Mouse (Mus musculus) forebrain, embryonic 16.5 days (tissue): ENCODE data around the gene Epsti1. TPM values are rescaled to one million over a fixed set of nuclear protein-coding genes. Genes with fewer than 3 reads are reported as not detected.

Experiments used
- ATAC-seq: fragments of 200-750 bp; cut with Nextera tagmentation; 2 replicates; pipeline ENCODE4 v1.8.0; 2017; ENCODE audit warnings: mild to moderate bottlenecking, moderate library complexity
- H3K27ac ChIP-seq: fragments of 300-500 bp; sonication (generic); 2 replicates; pipeline ENCODE4 v1.5.1; 2014; ENCODE audit warnings: low read length, control low read depth
- H3K27me3 ChIP-seq: fragments of 300-500 bp; sonication (generic); replicated peaks from 2 replicates; pipeline ENCODE4 v1.6.1; 2014; ENCODE audit warnings: low read length; ENCODE audit not compliant: control insufficient read depth, insufficient read depth
- H3K36me3 ChIP-seq: fragments of 300-500 bp; sonication (generic); 2 replicates; pipeline ENCODE4 v1.6.1; 2014; ENCODE audit not compliant: control insufficient read depth, insufficient read depth
- H3K4me1 ChIP-seq: fragments of 300-500 bp; sonication (generic); replicated peaks from 2 replicates; pipeline ENCODE4 v1.6.1; 2014; ENCODE audit warnings: low read length; ENCODE audit not compliant: control insufficient read depth, insufficient read depth
- H3K4me2 ChIP-seq: fragments of 300-500 bp; sonication (generic); 2 replicates; pipeline ENCODE4 v1.6.1; 2014; ENCODE audit warnings: mild to moderate bottlenecking, low read length, control low read depth
- H3K4me3 ChIP-seq: fragments of 300-500 bp; sonication (generic); replicated peaks from 2 replicates; pipeline ENCODE4 v1.5.1; 2014; ENCODE audit warnings: mild to moderate bottlenecking, low read length, control low read depth
- H3K9ac ChIP-seq: fragments of 300-500 bp; sonication (generic); replicated peaks from 2 replicates; pipeline ENCODE4 v1.6.1; 2014; ENCODE audit warnings: low read depth, low read length, control low read depth
- H3K9me3 ChIP-seq: fragments of 300-500 bp; sonication (generic); 2 replicates; pipeline ENCODE4 v1.6.1; 2016; ENCODE audit warnings: low read length; ENCODE audit not compliant: control insufficient read depth
- WGBS: fragments of 180-500 bp; shearing (Covaris S2); extraction: QIAGEN DNeasy Blood & Tissue Kit; methylation state at CpG from one replicate; pipeline ENCODE4 v1.1.7; 2014; 5-methylcytosine and 5-hydroxymethylcytosine counted together
- polyA plus RNA-seq: library from polyadenylated mRNA; unstranded; fragments of >200 nt; fragmentation: Nextera tagmentation; extraction: Ambion mirVana; gene quantifications from 2 replicates; pipeline ENCODE4 v1.2.1, GENCODE M21; 2015

Epsti1 gene
- polyA plus RNA-seq, 1 experiment from 2014 or later = 0.33 TPM

- Histone ChIP-seq H3K27ac (no peak overlapping the region), H3K9me3 (no peaks in the 10 kb centered on the region), H3K4me1 (no peaks in the 10 kb centered on the region), H3K4me3 (no peak overlapping the region), H3K36me3 (no peaks in the 10 kb centered on the region), H3K4me2 (no peak overlapping the region), H3K9ac (no peak overlapping the region), H3K27me3 (no peaks in the 10 kb centered on the region)
- no peak for ATAC-seq
- WGBS = 89% methylated on average over 5 of the region's 5 CpGs
Observed at GRCm38 (mm10) chr14:77928653-77929052, 24.6 kb downstream of the Epsti1 start.

GRCm38 (mm10) chr14:77929139-77929678 lies 25.2 kb downstream of the Epsti1 start:
- Histone ChIP-seq H3K9ac (no peak overlapping the region), H3K4me2 (no peak overlapping the region), H3K27ac (no peak overlapping the region), H3K4me1 (no peaks in the 10 kb centered on the region), H3K9me3 (no peaks in the 10 kb centered on the region), H3K36me3 (no peaks in the 10 kb centered on the region), H3K27me3 (no peaks in the 10 kb centered on the region), H3K4me3 (no peak overlapping the region)
- ATAC-seq = no peak
- WGBS = 64% methylated on average over 2 of the region's 2 CpGs

- Histone ChIP-seq H3K9me3 (no peaks in the 10 kb centered on the region), H3K9ac (no peak overlapping the region), H3K4me2 (no peak overlapping the region), H3K4me1 (no peaks in the 10 kb centered on the region), H3K4me3 (no peak overlapping the region), H3K27ac (no peak overlapping the region), H3K27me3 (no peaks in the 10 kb centered on the region), H3K36me3 (no peaks in the 10 kb centered on the region)
- WGBS = 60% methylated on average over 12 of the region's 12 CpGs
- no peak for ATAC-seq
Observed at GRCm38 (mm10) chr14:77932150-77933047, 28.4 kb downstream of the Epsti1 start.

- Histone ChIP-seq H3K27ac (no peak overlapping the region), H3K36me3 (no peaks in the 10 kb centered on the region), H3K4me3 (no peak overlapping the region), H3K27me3 (no peaks in the 10 kb centered on the region), H3K9me3 (no peaks in the 10 kb centered on the region), H3K4me2 (no peak overlapping the region), H3K4me1 (no peaks in the 10 kb centered on the region), H3K9ac (no peak overlapping the region)
- no peak for ATAC-seq
- 74% methylated on average over 5 of the region's 5 CpGs for WGBS
Observed at GRCm38 (mm10) chr14:77933243-77933642, 29.2 kb downstream of the Epsti1 start.

GRCm38 (mm10) chr14:77934431-77934830 lies 30.4 kb downstream of the Epsti1 start:
- WGBS = 81% methylated on average over 3 of the region's 3 CpGs
- no peaks in the 10 kb centered on the region for H3K4me1 ChIP-seq
- H3K36me3 ChIP-seq = no peaks in the 10 kb centered on the region
- H3K4me3 ChIP-seq = no peak overlapping the region
- H3K4me2 ChIP-seq = no peak overlapping the region
- no peaks in the 10 kb centered on the region for H3K9me3 ChIP-seq
- no peaks in the 10 kb centered on the region for H3K27me3 ChIP-seq
- H3K9ac ChIP-seq = no peak overlapping the region
- H3K27ac ChIP-seq = no peak overlapping the region
- no peak for ATAC-seq

GRCm38 (mm10) chr14:77941105-77941504 lies 37.1 kb downstream of the Epsti1 start:
- no peak overlapping the region for H3K27ac ChIP-seq
- no peak overlapping the region for H3K4me2 ChIP-seq
- H3K4me1 ChIP-seq = peaks cover 9% of the 10 kb centered on the region
- no peak for ATAC-seq
- no peak overlapping the region for H3K4me3 ChIP-seq
- no peaks in the 10 kb centered on the region for H3K9me3 ChIP-seq
- WGBS = 95% methylated on average over 1 of the region's 1 CpGs
- H3K27me3 ChIP-seq = no peaks in the 10 kb centered on the region
- H3K9ac ChIP-seq = no peak overlapping the region
- H3K36me3 ChIP-seq = no peaks in the 10 kb centered on the region

GRCm38 (mm10) chr14:77942235-77942634 lies 38.2 kb downstream of the Epsti1 start:
- H3K9me3 ChIP-seq = no peaks in the 10 kb centered on the region
- WGBS = 36% methylated on average over 9 of the region's 9 CpGs
- no peak for ATAC-seq
- peaks cover 9% of the 10 kb centered on the region for H3K4me1 ChIP-seq
- no peak overlapping the region for H3K27ac ChIP-seq
- no peak overlapping the region for H3K4me3 ChIP-seq
- no peaks in the 10 kb centered on the region for H3K27me3 ChIP-seq
- H3K36me3 ChIP-seq = no peaks in the 10 kb centered on the region
- H3K4me2 ChIP-seq = no peak overlapping the region
- H3K9ac ChIP-seq = no peak overlapping the region

GRCm38 (mm10) chr14:77942793-77943558 lies 38.9 kb downstream of the Epsti1 start:
- peak overlapping the region; percentile 36 for H3K4me2 ChIP-seq
- ATAC-seq = peak; percentile 83
- peak overlapping the region; percentile 11; the same call in 1 of the 2 replicates for H3K4me3 ChIP-seq
- H3K9me3 ChIP-seq = no peaks in the 10 kb centered on the region
- no peaks in the 10 kb centered on the region for H3K27me3 ChIP-seq
- peak overlapping the region; percentile 48 for H3K27ac ChIP-seq
- H3K4me1 ChIP-seq = peaks cover 9% of the 10 kb centered on the region
- H3K9ac ChIP-seq = no peak overlapping the region
- WGBS = 17% methylated on average over 15 of the region's 15 CpGs
- no peaks in the 10 kb centered on the region for H3K36me3 ChIP-seq

GRCm38 (mm10) chr14:77961741-77962140 lies 57.7 kb downstream of the Epsti1 start:
- WGBS = 74% methylated on average over 6 of the region's 6 CpGs
- no peak overlapping the region for H3K4me3 ChIP-seq

More at GRCm38 (mm10) chr14:77961741-77962140, 57.7 kb downstream of the Epsti1 start:
- no peaks in the 10 kb centered on the region for H3K27me3 ChIP-seq
- no peak for ATAC-seq
- no peaks in the 10 kb centered on the region for H3K36me3 ChIP-seq
- H3K27ac ChIP-seq = no peak overlapping the region
- H3K9me3 ChIP-seq = no peaks in the 10 kb centered on the region
- H3K9ac ChIP-seq = no peak overlapping the region
- peaks cover 2% of the 10 kb centered on the region; the same call in 1 of the 2 replicates for H3K4me1 ChIP-seq
- H3K4me2 ChIP-seq = no peak overlapping the region
